Mouse (Mus musculus) intestine, postnatal 0 days (tissue): Measurements from ENCODE around the gene Mr1. TPM values are rescaled to one million over a fixed set of nuclear protein-coding genes. Genes with fewer than 3 reads are reported as not detected.

Source experiments
- ATAC-seq: fragments of 200-750 bp; cut with Nextera tagmentation; 2 replicates; pipeline ENCODE4 v1.8.0; 2017; ENCODE audit warnings: mild to moderate bottlenecking, moderate TSS enrichment, moderate library complexity
- H3K27ac ChIP-seq: fragments of 300-500 bp; sonication (generic); 2 replicates; pipeline ENCODE4 v1.5.1; 2014; ENCODE audit warnings: mild to moderate bottlenecking, low read depth, low read length, moderate library complexity
- H3K27me3 ChIP-seq: fragments of 300-500 bp; sonication (generic); replicated peaks from 2 replicates; pipeline ENCODE4 v1.6.1; 2014; ENCODE audit warnings: low read length, mixed read lengths; ENCODE audit not compliant: control insufficient read depth, insufficient read depth
- H3K36me3 ChIP-seq: fragments of 300-500 bp; sonication (generic); 2 replicates; pipeline ENCODE4 v1.6.1; 2014; ENCODE audit warnings: mild to moderate bottlenecking, moderate library complexity; ENCODE audit not compliant: control insufficient read depth, insufficient read depth
- H3K4me1 ChIP-seq: fragments of 300-500 bp; sonication (generic); replicated peaks from 2 replicates; pipeline ENCODE4 v1.6.1; 2014; ENCODE audit warnings: antibody characterized with exemption, low read length, mixed read lengths; ENCODE audit not compliant: control insufficient read depth, insufficient read depth
- H3K4me2 ChIP-seq: fragments of 300-500 bp; sonication (generic); replicated peaks from 2 replicates; pipeline ENCODE4 v1.6.1; 2014; ENCODE audit warnings: low read depth, mild to moderate bottlenecking, moderate library complexity
- H3K4me3 ChIP-seq: fragments of 300-500 bp; sonication (generic); 2 replicates; pipeline ENCODE4 v1.5.1; 2014; ENCODE audit warnings: low read depth, low read length
- H3K9ac ChIP-seq: fragments of 300-500 bp; sonication (generic); 2 replicates; pipeline ENCODE4 v1.6.1; 2014; ENCODE audit warnings: mild to moderate bottlenecking, low read depth, low read length
- H3K9me3 ChIP-seq: fragments of 300-500 bp; sonication (generic); 2 replicates; pipeline ENCODE4 v1.6.1; 2016; ENCODE audit warnings: mixed run types; ENCODE audit not compliant: control insufficient read depth
- CTCF ChIP-seq: sonication (generic); IDR thresholded peaks from 2 replicates; pipeline ENCODE4 v1.5.1; 2016; ENCODE audit warnings: low read depth, mild to moderate bottlenecking, control low read depth, antibody characterized with exemption, moderate library complexity
- WGBS: fragments of 180-500 bp; shearing (Covaris S2); extraction: QIAGEN DNeasy Blood & Tissue Kit; methylation state at CpG from one replicate; pipeline ENCODE4 v1.1.7; 2014; 5-methylcytosine and 5-hydroxymethylcytosine counted together
- polyA plus RNA-seq: library from polyadenylated mRNA; unstranded; fragments of >200 nt; fragmentation: Nextera tagmentation; extraction: Ambion mirVana; gene quantifications from 2 replicates; pipeline ENCODE4 v1.2.1, GENCODE M21; 2015

The Mr1 gene
- polyA plus RNA-seq, 1 experiment from 2014 or later: 2.8 TPM

GRCm38 (mm10) chr1:155083271-155084265 is 63.0 kb downstream of the Mr1 start:
- TF ChIP-seq CTCF: peak; percentile 25; the same call in 1 of the 2 replicates
- peaks cover 29% of the 10 kb centered on the region for H3K4me1 ChIP-seq

GRCm38 (mm10) chr1:155082965-155083268 is 63.7 kb downstream of the Mr1 start:
- no peak for TF ChIP-seq CTCF
- Histone ChIP-seq H3K4me3 (peak overlapping the region; percentile 42), H3K9me3 (no peaks in the 10 kb centered on the region), H3K27ac (peak overlapping the region; percentile 95), H3K4me1 (peaks cover 29% of the 10 kb centered on the region), H3K9ac (peak overlapping the region; percentile 32; the same call in 1 of the 2 replicates), H3K27me3 (no peaks in the 10 kb centered on the region), H3K4me2 (peak overlapping the region; percentile 84), H3K36me3 (no peaks in the 10 kb centered on the region)
- ATAC-seq: no peak
- WGBS: under 1% methylated on average over 18 of the region's 18 CpGs

More at GRCm38 (mm10) chr1:155083271-155084265, 63.0 kb downstream of the Mr1 start:
- H3K4me3 ChIP-seq: peak overlapping the region; percentile 42
- peak overlapping the region; percentile 95 for H3K27ac ChIP-seq
- peak overlapping the region; percentile 84 for H3K4me2 ChIP-seq
- 1% methylated on average over 64 of the region's 77 CpGs for WGBS
- no peaks in the 10 kb centered on the region for H3K9me3 ChIP-seq
- no peaks in the 10 kb centered on the region for H3K36me3 ChIP-seq
- ATAC-seq: peak; percentile 88
- H3K9ac ChIP-seq: peak overlapping the region; percentile 32
- no peaks in the 10 kb centered on the region for H3K27me3 ChIP-seq

- no peak for ATAC-seq
- no peaks in the 10 kb centered on the region for H3K9me3 ChIP-seq
- peak overlapping the region; percentile 95 for H3K27ac ChIP-seq
- 36% methylated on average over 11 of the region's 11 CpGs for WGBS
- no peaks in the 10 kb centered on the region for H3K27me3 ChIP-seq
- H3K9ac ChIP-seq: 0 out of 2 replicates have a peak overlapping the region, but pooled peaks have one; percentile 32
- H3K36me3 ChIP-seq: no peaks in the 10 kb centered on the region
- H3K4me1 ChIP-seq: peaks cover 29% of the 10 kb centered on the region
- H3K4me2 ChIP-seq: peak overlapping the region; percentile 84
- no peak for TF ChIP-seq CTCF
- H3K4me3 ChIP-seq: peak overlapping the region; percentile 42; the same call in 1 of the 2 replicates
These were observed 64.3 kb downstream of the Mr1 start for GRCm38 (mm10) chr1:155082158-155082964.

- Histone ChIP-seq H3K36me3 (no peaks in the 10 kb centered on the region), H3K4me2 (no peak overlapping the region), H3K27ac (no peak overlapping the region), H3K9me3 (no peaks in the 10 kb centered on the region), H3K9ac (no peak overlapping the region), H3K4me1 (peaks cover 15% of the 10 kb centered on the region), H3K27me3 (no peaks in the 10 kb centered on the region), H3K4me3 (no peak overlapping the region)
- no peak for ATAC-seq
- TF ChIP-seq CTCF: no peak
- WGBS: 71% methylated on average over 3 of the region's 3 CpGs
These were observed 68.9 kb downstream of the Mr1 start for GRCm38 (mm10) chr1:155077675-155078074.

Other genes starting within 250 kb of the Mr1 start
- 6.1 and 6.8 TPM in 2 replicates for gene Ier5, start 47.2 kb downstream of the Mr1 start, polyA plus RNA-seq
- gene Stx6, start 11.9 kb upstream of the Mr1 start, polyA plus RNA-seq: 25.2 and 28.3 TPM in 2 replicates
- 1.0 and 1.3 TPM in 2 replicates for gene BC034090, start 97.6 kb upstream of the Mr1 start, polyA plus RNA-seq